Mouse (Mus musculus): Measurements from ENCODE around the gene Smad3.

GRCm38 (mm10) chr9:63787086-63787485 is 29.3 kb upstream of the Smad3 start:
- TF ChIP-seq GATA1 (IDR thresholded peaks at IDR 0.05; ENCODE audit: borderline replicate concordance, low read length) = no peak
- TF ChIP-seq FLI1 (IDR thresholded peaks at IDR 0.05; ENCODE audit: low read length) = no peak
